Mouse (Mus musculus) bone marrow, adult 2 months (tissue): Measurements from ENCODE around the gene Wdr54.

Experiments
- CTCF ChIP-seq: fragments of 200-500 bp; IDR thresholded peaks from 2 replicates; pipeline ENCODE4 v1.5.1; 2011; ENCODE audit warnings: low read length, control low read depth; ENCODE audit not compliant: control insufficient read depth, insufficient read depth
- POLR2A ChIP-seq: fragments of 200-500 bp; IDR thresholded peaks from 2 replicates; pipeline ENCODE4 v1.6.1; 2011; ENCODE audit warnings: low read depth, mild to moderate bottlenecking, control low read depth, low read length, borderline replicate concordance; ENCODE audit not compliant: control insufficient read depth

GRCm38 (mm10) chr6:83138056-83138455 lies 18.1 kb downstream of the Wdr54 start:
- TF ChIP-seq POLR2A (no peak), CTCF (no peak)
